Mouse (Mus musculus) kidney, postnatal 36 days (tissue): ENCODE measurements at regions not wholly inside any gene's neighbourhood (a gene's known extent, or its start where the extent isn't known, plus 50 kb on each side); places are given as distances from the start of the nearest gene placed in this dataset.
A peak's percentile ranks its signal among the peaks of the same experiment; 100 is the strongest.
"Not testable (repeated sequence)": the region's sequence is repeated elsewhere in the genome, so short reads cannot be mapped to it uniquely, and the experiment has no call there.

Experiments used
- DNase-seq, 2 experiments: peaks; one replicate each; pipeline ENCODE4 v3.0.0; 2021 to 2022; ENCODE audit warnings: mixed read lengths in 2 of 2

- DNase-seq: no peak
Measured at GRCm38 (mm10) chr4:23341240-23341639, 853.1 kb upstream of the Pou3f2 start.

- DNase-seq: no peak
Measured at GRCm38 (mm10) chr4:23338481-23338880, 850.3 kb upstream of the Pou3f2 start.

- DNase-seq: no peak
Measured at GRCm38 (mm10) chr4:23300617-23301016, 812.5 kb upstream of the Pou3f2 start.

GRCm38 (mm10) chr4:23280087-23280486 is 791.9 kb upstream of the Pou3f2 start:
- no peak for DNase-seq

- DNase-seq: no peak
Measured at GRCm38 (mm10) chr4:23275203-23275602, 787.0 kb upstream of the Pou3f2 start.

GRCm38 (mm10) chr4:23271947-23272346 is 783.8 kb upstream of the Pou3f2 start:
- no peak for DNase-seq

- no peak for DNase-seq
Measured at GRCm38 (mm10) chr4:23260371-23260770, 772.2 kb upstream of the Pou3f2 start.

GRCm38 (mm10) chr4:23234960-23235359 is 746.8 kb upstream of the Pou3f2 start:
- no peak for DNase-seq

GRCm38 (mm10) chr4:23194756-23195155 is 706.6 kb upstream of the Pou3f2 start:
- not testable (repeated sequence) for DNase-seq

- no peak for DNase-seq
Measured at GRCm38 (mm10) chr4:23193384-23194135, 705.4 kb upstream of the Pou3f2 start.

- DNase-seq: no peak
Measured at GRCm38 (mm10) chr4:23173811-23174210, 685.6 kb upstream of the Pou3f2 start.

- DNase-seq: no peak
Measured at GRCm38 (mm10) chr4:23173330-23173729, 685.2 kb upstream of the Pou3f2 start.

GRCm38 (mm10) chr4:23148097-23148849 is 660.1 kb upstream of the Pou3f2 start:
- no peak for DNase-seq

- DNase-seq: no peak
Measured at GRCm38 (mm10) chr4:23133386-23133785, 645.2 kb upstream of the Pou3f2 start.

GRCm38 (mm10) chr4:23101452-23101851 is 613.3 kb upstream of the Pou3f2 start:
- DNase-seq: not testable (repeated sequence)

- DNase-seq: no peak
Measured at GRCm38 (mm10) chr4:23079521-23079920, 591.4 kb upstream of the Pou3f2 start.

- DNase-seq: no peak
Measured at GRCm38 (mm10) chr4:23077603-23078002, 589.4 kb upstream of the Pou3f2 start.

- no peak for DNase-seq
Measured at GRCm38 (mm10) chr4:23050701-23051317, 562.6 kb upstream of the Pou3f2 start.

GRCm38 (mm10) chr4:23037784-23038183 is 549.6 kb upstream of the Pou3f2 start:
- DNase-seq: no peak

- DNase-seq: no peak
Measured at GRCm38 (mm10) chr4:23031271-23031670, 543.1 kb upstream of the Pou3f2 start.

GRCm38 (mm10) chr4:23022177-23022576 is 534.0 kb upstream of the Pou3f2 start:
- no peak for DNase-seq

GRCm38 (mm10) chr4:23010346-23010745 is 522.2 kb upstream of the Pou3f2 start:
- DNase-seq: peak; percentile 33 to 48

GRCm38 (mm10) chr4:23009196-23009595 is 521.0 kb upstream of the Pou3f2 start:
- DNase-seq: peak; percentile 52 to 58

GRCm38 (mm10) chr4:22998994-22999393 is 510.8 kb upstream of the Pou3f2 start:
- DNase-seq: no peak
